Mouse (Mus musculus) hindbrain, embryonic 14.5 days (tissue): ENCODE measurements around the gene Phactr3. TPM values are rescaled to one million over a fixed set of nuclear protein-coding genes. Genes with fewer than 3 reads are reported as not detected.
"Not testable (repeated sequence)": the region's sequence is repeated elsewhere in the genome, so short reads cannot be mapped to it uniquely, and the experiment has no call there.

Experiments
- ATAC-seq: fragments of 200-750 bp; cut with Nextera tagmentation; 2 replicates; pipeline ENCODE4 v1.8.0; 2017; ENCODE audit warnings: moderate number of reproducible peaks, mild to moderate bottlenecking, moderate TSS enrichment, moderate library complexity; ENCODE audit not compliant: low FRiP score
- DNase-seq: peaks from one replicate; pipeline ENCODE4 v3.0.0-alpha.2; 2015; ENCODE audit warnings: low spot score
- H3K27ac ChIP-seq: fragments of 300-500 bp; sonication (generic); 2 replicates; pipeline ENCODE4 v1.5.1; 2014; ENCODE audit warnings: mild to moderate bottlenecking, moderate library complexity
- H3K27me3 ChIP-seq: fragments of 300-500 bp; sonication (generic); 2 replicates; pipeline ENCODE4 v1.6.1; 2014; ENCODE audit warnings: mild to moderate bottlenecking, low read length, mixed read lengths; ENCODE audit not compliant: control insufficient read depth, insufficient read depth
- H3K36me3 ChIP-seq: fragments of 300-500 bp; sonication (generic); replicated peaks from 2 replicates; pipeline ENCODE4 v1.6.1; 2014; ENCODE audit not compliant: control insufficient read depth, insufficient read depth
- H3K4me1 ChIP-seq: fragments of 300-500 bp; sonication (generic); replicated peaks from 2 replicates; pipeline ENCODE4 v1.6.1; 2014; ENCODE audit warnings: antibody characterized with exemption, low read length, mixed read lengths; ENCODE audit not compliant: control insufficient read depth, insufficient read depth
- H3K4me2 ChIP-seq: fragments of 300-500 bp; sonication (generic); replicated peaks from 2 replicates; pipeline ENCODE4 v1.6.1; 2014; ENCODE audit warnings: mild to moderate bottlenecking, moderate library complexity
- H3K4me3 ChIP-seq: fragments of 300-500 bp; sonication (generic); replicated peaks from 2 replicates; pipeline ENCODE4 v1.5.1; 2014; ENCODE audit warnings: mild to moderate bottlenecking, low read length
- H3K9ac ChIP-seq: fragments of 300-500 bp; sonication (generic); 2 replicates; pipeline ENCODE4 v1.6.1; 2014
- H3K9me3 ChIP-seq: fragments of 300-500 bp; sonication (generic); 2 replicates; pipeline ENCODE4 v1.6.1; 2016; ENCODE audit warnings: low read length; ENCODE audit not compliant: control insufficient read depth
- WGBS: fragments of 180-500 bp; shearing (Covaris S2); extraction: QIAGEN DNeasy Blood & Tissue Kit; methylation state at CpG from one replicate; pipeline ENCODE4 v1.1.7; 2014; 5-methylcytosine and 5-hydroxymethylcytosine counted together
- polyA plus RNA-seq: library from polyadenylated mRNA; unstranded; fragments of >200 nt; fragmentation: Nextera tagmentation; extraction: Ambion mirVana; gene quantifications from 2 replicates; pipeline ENCODE4 v1.2.1, GENCODE M21; 2014

The Phactr3 gene
- polyA plus RNA-seq, 1 experiment from 2014 or later, result 56.9 TPM

DNA sequence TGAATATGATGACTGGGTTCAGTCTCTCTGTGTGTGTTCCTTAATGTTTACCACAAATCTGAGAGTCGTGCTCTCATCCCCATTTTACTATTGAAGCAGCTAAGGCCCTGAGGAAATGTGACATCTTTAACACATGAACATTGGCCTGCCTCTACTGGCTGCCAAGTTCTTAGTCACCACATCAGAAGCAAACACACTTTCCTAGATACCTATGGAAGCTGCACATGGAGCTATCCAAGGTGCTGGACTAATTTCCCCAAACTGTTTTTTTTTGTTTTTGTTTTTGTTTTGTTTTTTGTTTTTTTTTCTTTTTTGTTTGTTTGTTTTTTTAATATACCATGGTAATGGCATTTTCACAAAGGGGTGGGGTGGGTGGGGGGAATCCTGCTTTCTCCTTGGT is 211.2 kb downstream of the Phactr3 start:
- no peaks in the 10 kb centered on the region for H3K9me3 ChIP-seq
- peaks cover 33% of the 10 kb centered on the region for H3K4me1 ChIP-seq
- no peak for ATAC-seq
- peaks cover 22% of the 10 kb centered on the region for H3K36me3 ChIP-seq
- no peak overlapping the region for H3K4me3 ChIP-seq
- H3K27me3 ChIP-seq, result no peaks in the 10 kb centered on the region
- no peak overlapping the region for H3K27ac ChIP-seq
- WGBS, result 76% methylated on average over 1 of the region's 1 CpGs
- H3K4me2 ChIP-seq, result peak overlapping the region; percentile 51
- H3K9ac ChIP-seq, result peak overlapping the region; percentile 37
- DNase-seq, result no peak

DNA sequence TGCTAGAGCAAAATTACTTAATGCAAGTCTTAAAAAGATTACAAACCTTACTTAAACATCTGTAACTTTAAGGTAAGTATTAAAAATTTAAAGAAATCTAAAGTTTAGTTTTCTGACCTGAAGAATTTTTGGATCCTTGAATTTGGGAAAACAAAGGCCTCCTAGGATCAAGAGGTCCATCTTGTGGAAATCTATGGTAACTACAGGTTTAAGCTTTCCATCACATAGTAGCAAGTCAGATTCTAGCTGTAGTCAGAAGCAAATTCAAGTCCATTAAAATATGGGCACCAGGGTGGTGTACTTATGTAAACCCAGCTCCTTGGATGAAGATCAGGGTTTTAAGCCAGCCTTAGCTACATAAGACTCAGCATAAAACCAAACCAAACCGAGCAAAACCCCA is 219.1 kb downstream of the Phactr3 start:
- DNase-seq, result peak; percentile 72
- 49% methylated on average over 1 of the region's 1 CpGs for WGBS

DNA sequence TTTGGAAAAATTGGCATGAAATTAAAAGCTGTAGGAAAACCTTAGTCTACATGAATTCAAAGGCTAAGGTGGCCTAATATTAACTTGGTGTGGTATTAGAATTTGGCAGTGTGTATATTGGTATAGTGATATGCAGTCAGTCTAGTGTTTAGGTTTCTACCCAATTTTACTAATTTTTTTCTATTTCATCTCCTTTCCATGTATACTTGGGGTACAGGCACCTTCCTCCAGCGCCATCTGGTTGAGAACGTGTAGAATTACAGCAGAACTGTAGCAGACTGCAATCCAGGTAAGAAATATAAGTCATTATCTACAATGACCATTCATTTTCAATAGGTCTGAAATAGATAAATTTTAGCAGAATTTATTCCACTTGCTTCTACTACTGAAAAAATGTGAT is 220.3 kb downstream of the Phactr3 start:
- no peaks in the 10 kb centered on the region for H3K4me1 ChIP-seq
- H3K4me3 ChIP-seq, result no peak overlapping the region
- H3K4me2 ChIP-seq, result no peak overlapping the region
- 4% methylated on average over 2 of the region's 2 CpGs for WGBS
- no peaks in the 10 kb centered on the region for H3K9me3 ChIP-seq
- ATAC-seq, result no peak
- peak; percentile 42 for DNase-seq
- no peak overlapping the region for H3K27ac ChIP-seq
- H3K27me3 ChIP-seq, result no peaks in the 10 kb centered on the region
- H3K36me3 ChIP-seq, result peaks cover 13% of the 10 kb centered on the region
- no peak overlapping the region for H3K9ac ChIP-seq

More for the DNA sequence above, 219.1 kb downstream of the Phactr3 start:
- Histone ChIP-seq H3K4me1 (no peaks in the 10 kb centered on the region), H3K27me3 (no peaks in the 10 kb centered on the region), H3K4me3 (no peak overlapping the region), H3K9ac (no peak overlapping the region), H3K4me2 (no peak overlapping the region), H3K9me3 (no peaks in the 10 kb centered on the region), H3K27ac (no peak overlapping the region), H3K36me3 (peaks cover 24% of the 10 kb centered on the region)
- no peak for ATAC-seq

DNA sequence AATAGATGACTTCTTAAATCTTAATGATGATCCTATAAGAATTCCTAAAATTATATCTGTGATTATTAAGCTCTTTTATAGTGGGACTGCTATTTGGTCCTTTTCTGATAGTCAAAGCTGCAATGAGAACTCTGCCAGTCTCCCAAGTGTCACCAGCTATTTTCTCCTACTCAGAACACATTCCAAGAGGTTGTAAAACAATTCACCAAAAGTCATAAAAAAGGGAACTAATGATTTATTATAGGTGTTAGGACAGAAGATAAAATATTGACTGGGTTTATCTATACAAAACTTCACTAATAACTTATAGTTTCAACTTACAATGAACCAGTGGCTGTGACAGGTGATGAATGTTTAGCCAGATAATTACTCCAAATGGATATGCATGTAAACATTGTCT is 223.3 kb downstream of the Phactr3 start:
- not testable (repeated sequence) for H3K9ac ChIP-seq, H3K4me3 ChIP-seq, H3K4me2 ChIP-seq, H3K36me3 ChIP-seq, H3K27me3 ChIP-seq, DNase-seq, H3K9me3 ChIP-seq, H3K27ac ChIP-seq, H3K4me1 ChIP-seq, ATAC-seq

DNA sequence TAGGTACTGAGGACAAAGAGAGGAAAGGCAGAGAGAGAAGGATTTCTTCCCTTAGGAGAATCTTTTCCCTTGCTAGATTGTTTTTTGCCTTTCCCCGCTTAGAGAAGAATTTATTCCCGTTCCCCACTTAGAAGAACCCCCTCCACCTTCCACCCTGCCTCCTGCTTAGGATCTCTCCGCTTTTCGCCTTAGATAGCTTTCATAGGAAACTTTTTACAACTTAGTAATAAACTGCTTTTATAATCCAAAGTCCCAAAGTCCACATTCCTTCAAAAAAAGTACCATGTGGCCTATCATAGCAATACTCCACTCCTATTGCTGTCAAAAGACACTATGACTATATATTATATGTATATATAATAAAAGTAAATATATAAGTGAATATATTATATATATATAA is 223.8 kb downstream of the Phactr3 start:
- no peaks in the 10 kb centered on the region for H3K4me1 ChIP-seq
- no peaks in the 10 kb centered on the region for H3K36me3 ChIP-seq
- no peak for DNase-seq
- no peaks in the 10 kb centered on the region for H3K27me3 ChIP-seq
- H3K4me3 ChIP-seq, result no peak overlapping the region
- H3K4me2 ChIP-seq, result no peak overlapping the region
- 79% methylated on average over 4 of the region's 4 CpGs for WGBS
- no peaks in the 10 kb centered on the region for H3K9me3 ChIP-seq
- H3K9ac ChIP-seq, result no peak overlapping the region
- no peak for ATAC-seq
- H3K27ac ChIP-seq, result no peak overlapping the region

Other genes starting within 250 kb of the Phactr3 start
- 1.2 and 2.0 TPM in 2 replicates for gene Gm14327, start 221.9 kb upstream of the Phactr3 start, polyA plus RNA-seq
- gene Zfp972, start 193.4 kb upstream of the Phactr3 start, polyA plus RNA-seq, result not detected in 2 replicates
- gene Gm14326, start 161.7 kb upstream of the Phactr3 start, polyA plus RNA-seq, result 16.6 and 17.5 TPM in 2 replicates
- gene Zfp971, start 95.7 kb upstream of the Phactr3 start, polyA plus RNA-seq, result 11.8 and 12.6 TPM in 2 replicates
- 14.6 and 14.9 TPM in 2 replicates for gene Zfp931, start 40.5 kb upstream of the Phactr3 start, polyA plus RNA-seq